Mouse (Mus musculus): ENCODE data around the gene Nup93.

DNA sequence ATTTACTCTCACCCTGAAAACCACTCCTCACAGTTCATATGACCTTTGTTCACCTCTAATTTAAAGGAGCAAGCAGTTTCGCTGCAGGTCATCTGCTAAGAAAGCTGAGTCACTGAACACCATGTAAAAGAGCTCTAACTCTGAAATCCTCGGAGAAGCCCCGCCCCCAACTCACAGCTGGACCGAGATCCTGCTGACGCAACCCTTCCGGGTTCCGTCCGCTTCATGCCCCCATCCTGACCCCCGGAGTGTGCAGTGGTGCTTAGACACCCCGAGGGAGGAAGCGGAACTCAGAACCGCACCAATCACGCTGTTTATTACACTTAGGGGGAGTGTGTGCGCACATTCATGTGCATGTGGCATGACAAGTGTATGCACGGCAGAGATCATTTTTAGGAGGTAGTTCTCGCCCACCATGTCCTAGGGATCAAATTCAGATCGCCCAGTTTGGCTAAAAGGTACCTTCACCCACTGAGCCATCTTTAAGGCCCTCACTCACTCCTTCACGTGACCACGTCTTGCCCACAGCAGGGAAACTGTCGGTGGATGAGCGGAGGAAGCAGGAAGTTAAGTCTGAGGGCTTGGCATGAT is 23.2 kb upstream of the Nup93 start:
- no peak for TF ChIP-seq CTCF (IDR thresholded peaks at IDR 0.05; ENCODE audit: borderline replicate concordance, control insufficient read depth, extremely low read depth, insufficient read depth, low read length, poor library complexity)
- no peak for TF ChIP-seq POLR2A (IDR thresholded peaks at IDR 0.05; ENCODE audit: control insufficient read depth, extremely low read depth, insufficient read depth, low read length, poor library complexity)

Measured in thymus, adult 2 months (tissue).